Mouse (Mus musculus): ENCODE measurements around the gene Neurog2. TPM values are rescaled to one million over a fixed set of nuclear protein-coding genes. Genes with fewer than 3 reads are reported as not detected.
A peak's percentile ranks its signal among the peaks of the same experiment; 100 is the strongest.

The Neurog2 gene
- total and polyA plus RNA-seq, 3 experiments: 0.05 TPM; not detected in 2

DNA sequence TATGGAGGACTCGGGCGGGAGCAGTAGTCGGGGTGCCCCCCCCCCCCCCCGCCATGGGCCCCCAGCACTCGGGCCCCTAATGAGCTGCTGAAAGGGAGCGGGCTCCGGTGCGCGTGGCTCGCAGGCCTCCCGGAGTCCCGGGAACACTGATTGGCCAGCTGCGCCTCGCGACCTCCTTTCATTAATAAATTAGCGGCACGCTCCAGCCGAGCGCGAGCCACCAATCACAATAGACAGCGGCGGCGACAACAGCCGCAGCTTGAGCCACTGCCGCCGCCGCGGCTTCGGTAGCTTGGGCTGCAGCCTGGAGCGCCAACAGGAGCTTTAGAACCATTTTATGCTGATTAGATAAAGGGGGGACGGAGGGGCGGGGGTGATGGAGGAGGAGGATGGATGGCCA lies 404 bp upstream of the Neurog2 start:
- ATAC-seq (ENCODE audit: extremely low read depth, insufficient number of reproducible peaks, low FRiP score, poor library complexity, severe bottlenecking) (no peak), DNase-seq (ENCODE audit: low spot score) (no peak)
- Histone ChIP-seq H3K36me3 (replicated peaks) (no peaks in the 10 kb centered on the region), H3K4me3 (ENCODE audit: low read depth, low read length) (peak overlapping the region; percentile 61; the same call in 1 of the 2 replicates), H3K9me3 (replicated peaks) (peaks cover 14% of the 10 kb centered on the region), H3K4me1 (ENCODE audit: insufficient read depth, low read depth, low read length) (peaks cover 46% of the 10 kb centered on the region), H3K27me3 (ENCODE audit: insufficient read depth, low read length) (peaks cover 76% of the 10 kb centered on the region)
- TF ChIP-seq CTCF (IDR thresholded peaks at IDR 0.05; ENCODE audit: low read depth, low read length) (no peak), TAL1 (conservative IDR thresholded peaks at IDR 0.05; ENCODE audit: low read depth, low read length) (no peak)

DNA sequence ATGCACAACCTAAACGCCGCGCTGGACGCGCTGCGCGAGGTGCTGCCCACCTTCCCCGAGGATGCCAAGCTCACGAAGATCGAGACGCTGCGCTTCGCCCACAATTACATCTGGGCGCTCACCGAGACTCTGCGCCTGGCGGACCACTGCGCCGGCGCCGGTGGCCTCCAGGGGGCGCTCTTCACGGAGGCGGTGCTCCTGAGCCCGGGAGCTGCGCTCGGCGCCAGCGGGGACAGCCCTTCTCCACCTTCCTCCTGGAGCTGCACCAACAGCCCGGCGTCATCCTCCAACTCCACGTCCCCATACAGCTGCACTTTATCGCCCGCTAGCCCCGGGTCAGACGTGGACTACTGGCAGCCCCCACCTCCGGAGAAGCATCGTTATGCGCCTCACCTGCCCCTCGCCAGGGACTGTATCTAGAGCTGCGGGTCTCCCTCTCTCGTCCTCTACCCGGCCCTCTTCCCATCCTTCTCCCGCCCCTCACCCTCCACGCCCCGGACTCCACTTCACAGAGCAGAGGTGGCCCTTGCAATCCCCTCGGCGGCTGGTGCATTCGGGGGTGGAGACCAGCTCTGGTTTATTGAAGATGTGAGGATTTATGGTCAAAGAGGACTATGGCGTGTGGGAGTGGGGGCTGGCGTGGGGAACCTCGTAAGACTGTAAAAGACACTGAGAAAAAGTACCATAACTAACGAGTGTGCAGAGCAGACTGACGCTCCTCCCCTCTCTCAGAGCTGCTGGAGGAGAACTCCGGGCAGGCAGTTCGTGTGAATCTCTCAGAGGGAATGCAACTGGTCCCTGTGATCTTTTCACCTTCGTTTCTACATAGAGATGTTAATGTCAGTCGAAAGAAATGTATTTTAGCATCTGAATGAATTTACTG lies 1.4 kb downstream of the Neurog2 start:
- DNase-seq (ENCODE audit: low spot score) (no peak), ATAC-seq (ENCODE audit: extremely low read depth, insufficient number of reproducible peaks, low FRiP score, poor library complexity, severe bottlenecking) (no peak)
- Histone ChIP-seq H3K9me3 (replicated peaks) (peaks cover 14% of the 10 kb centered on the region), H3K27me3 (ENCODE audit: insufficient read depth, low read length) (peaks cover 75% of the 10 kb centered on the region), H3K36me3 (replicated peaks) (no peaks in the 10 kb centered on the region), H3K4me1 (ENCODE audit: insufficient read depth, low read depth, low read length) (peaks cover 32% of the 10 kb centered on the region), H3K4me3 (ENCODE audit: low read depth, low read length) (peak overlapping the region; percentile 50; the same call in 1 of the 2 replicates)
- TF ChIP-seq GATA2 (IDR thresholded peaks at IDR 0.05; ENCODE audit: borderline replicate concordance, low read depth, low read length) (no peak), CTCF (IDR thresholded peaks at IDR 0.05; ENCODE audit: low read depth, low read length) (peak; percentile 73), GATA1 (IDR thresholded peaks at IDR 0.05; ENCODE audit: borderline replicate concordance, low read length) (no peak)

DNA sequence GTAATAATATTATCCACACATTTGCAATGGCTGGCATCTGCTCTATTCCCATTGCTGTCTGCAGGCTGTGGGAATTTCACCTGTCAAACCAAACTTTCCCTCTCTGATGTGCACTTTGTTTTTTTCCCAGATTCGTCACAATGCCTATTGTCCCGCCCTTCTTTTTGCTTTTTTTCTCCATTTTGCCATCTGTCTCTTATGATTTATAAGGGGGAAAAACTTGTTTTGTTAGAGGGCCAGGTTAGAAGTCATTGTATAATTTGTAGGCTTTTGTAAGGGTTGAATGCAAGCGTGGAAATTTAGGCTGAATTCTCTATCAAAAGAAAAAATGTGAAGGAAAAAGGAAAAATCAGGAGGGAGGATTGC lies 2.0 kb downstream of the Neurog2 start:
- Histone ChIP-seq H3K27me3 (ENCODE audit: insufficient read depth, low read length) (peaks cover 77% of the 10 kb centered on the region), H3K4me1 (ENCODE audit: insufficient read depth, low read depth, low read length) (peaks cover 32% of the 10 kb centered on the region), H3K4me3 (ENCODE audit: low read depth, low read length) (no peak overlapping the region), H3K36me3 (replicated peaks) (no peaks in the 10 kb centered on the region), H3K9me3 (replicated peaks) (peaks cover 14% of the 10 kb centered on the region)
- TF ChIP-seq TAL1 (conservative IDR thresholded peaks at IDR 0.05; ENCODE audit: low read depth, low read length): no peak
- DNase-seq (ENCODE audit: low spot score): no peak
- ATAC-seq (ENCODE audit: extremely low read depth, insufficient number of reproducible peaks, low FRiP score, poor library complexity, severe bottlenecking): no peak

DNA sequence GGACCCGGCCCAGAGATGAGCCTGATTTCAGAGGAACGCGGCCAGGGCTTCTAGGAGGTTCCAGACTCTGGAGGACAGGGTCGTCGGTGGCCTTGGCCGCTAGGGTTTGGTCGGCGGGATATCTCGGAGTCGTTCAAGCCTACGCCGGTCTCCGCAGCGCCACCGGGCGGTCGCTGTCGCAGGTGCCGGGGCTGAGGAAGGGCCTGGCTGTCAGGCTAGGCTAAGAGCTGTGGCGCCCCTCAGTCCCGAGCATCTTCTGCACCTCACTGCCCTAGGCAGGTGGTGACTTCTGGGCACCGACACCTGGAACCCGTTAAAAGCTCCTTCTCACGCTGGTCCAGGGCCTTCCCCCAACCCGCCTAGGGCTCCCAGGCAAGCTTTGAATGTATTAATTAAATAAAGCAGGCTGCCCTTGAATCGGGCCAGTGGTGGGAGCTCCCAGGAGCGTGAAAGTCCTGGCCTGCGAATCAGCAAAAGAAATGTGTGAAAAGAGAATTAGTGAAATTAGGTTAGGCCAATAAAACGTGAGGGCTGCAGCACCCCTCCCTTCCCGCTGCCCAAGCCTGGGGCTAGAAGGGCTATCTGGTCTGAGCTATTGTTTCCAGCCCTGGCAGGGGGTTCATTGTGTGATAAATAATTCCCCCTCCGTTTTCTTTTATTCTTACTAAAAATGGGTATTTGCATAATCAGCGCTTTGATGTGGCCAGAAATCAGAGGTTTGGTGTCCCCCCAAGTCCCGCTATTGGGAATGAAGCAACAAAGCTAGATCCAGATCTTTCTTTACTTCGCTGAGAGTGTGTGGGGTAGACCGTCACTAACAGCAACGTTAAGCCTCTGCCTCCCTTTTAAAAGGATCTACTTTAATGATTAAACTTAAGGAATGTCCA lies 7.2 kb downstream of the Neurog2 start:
- TF ChIP-seq POLR2AphosphoS5 (IDR thresholded peaks at IDR 0.05; ENCODE audit: insufficient replicate concordance, low read depth, low read length): no peak
- no peak for TF ChIP-seq GATA2 (IDR thresholded peaks at IDR 0.05; ENCODE audit: borderline replicate concordance, low read depth, low read length)
- TF ChIP-seq TAL1 (conservative IDR thresholded peaks at IDR 0.05; ENCODE audit: low read depth, low read length): no peak
- no peak for TF ChIP-seq CTCF (IDR thresholded peaks at IDR 0.05; ENCODE audit: low read depth, low read length)
- TF ChIP-seq GATA1 (IDR thresholded peaks at IDR 0.05; ENCODE audit: borderline replicate concordance, low read length): no peak
- H3K4me3 ChIP-seq (ENCODE audit: low read depth, low read length): no peak overlapping the region
- H3K27me3 ChIP-seq (ENCODE audit: insufficient read depth, low read length): peaks cover 55% of the 10 kb centered on the region
- no peaks in the 10 kb centered on the region for H3K9me3 ChIP-seq (replicated peaks)
- ATAC-seq (ENCODE audit: extremely low read depth, insufficient number of reproducible peaks, low FRiP score, poor library complexity, severe bottlenecking) (no peak), DNase-seq (ENCODE audit: low spot score) (no peak)
- no peaks in the 10 kb centered on the region for H3K4me1 ChIP-seq (ENCODE audit: insufficient read depth, low read depth, low read length)
- no peaks in the 10 kb centered on the region for H3K36me3 ChIP-seq (replicated peaks)

DNA sequence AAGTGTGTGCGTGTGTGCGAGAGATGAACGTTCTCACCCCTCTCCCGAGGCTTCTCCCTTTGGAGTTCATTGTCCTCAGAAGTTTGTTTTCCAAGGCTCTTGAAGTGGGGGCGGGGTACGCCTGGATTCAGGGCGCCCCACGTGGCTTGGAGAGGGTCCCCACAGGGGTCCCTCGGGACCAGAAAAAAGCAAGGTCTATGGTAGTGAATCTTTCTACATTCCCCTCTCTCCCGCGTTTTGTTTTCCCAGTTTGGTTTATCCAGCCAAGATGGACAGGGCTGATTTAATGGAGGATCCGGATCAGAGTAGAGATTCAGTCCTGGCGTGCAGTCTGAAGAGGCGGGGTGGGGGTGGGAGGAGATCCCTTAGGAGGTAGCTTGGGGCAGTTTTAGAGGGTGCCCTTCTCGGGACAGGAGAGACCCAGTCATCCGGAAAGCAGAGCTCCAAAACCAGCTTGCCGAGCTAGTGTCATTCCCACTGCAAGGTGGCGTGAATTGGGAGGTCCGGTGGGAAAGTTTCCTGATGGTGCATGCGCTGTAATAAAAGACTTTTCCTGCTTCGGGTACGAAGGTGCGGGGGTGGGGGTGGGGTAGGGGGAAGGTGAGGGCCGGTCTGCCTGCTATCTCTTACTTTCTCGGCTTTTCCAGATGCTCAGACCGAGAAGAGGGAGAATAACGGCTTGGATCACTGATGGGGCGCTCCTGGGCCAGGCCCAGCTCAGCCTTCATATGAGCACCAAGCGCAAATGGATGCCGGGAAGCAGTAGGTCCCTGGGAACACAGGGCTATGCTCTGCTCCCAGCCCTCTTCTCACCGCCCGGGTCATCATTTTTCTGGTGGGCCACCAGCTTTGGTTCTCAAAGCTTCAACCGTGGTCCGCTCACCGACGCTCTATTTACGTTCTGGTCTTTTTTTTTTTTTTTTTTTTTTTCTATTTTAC lies 8.1 kb downstream of the Neurog2 start:
- Histone ChIP-seq H3K27me3 (ENCODE audit: insufficient read depth, low read length) (peaks cover 53% of the 10 kb centered on the region), H3K36me3 (replicated peaks) (no peaks in the 10 kb centered on the region), H3K4me1 (ENCODE audit: insufficient read depth, low read depth, low read length) (no peaks in the 10 kb centered on the region), H3K9me3 (replicated peaks) (no peaks in the 10 kb centered on the region), H3K4me3 (ENCODE audit: low read depth, low read length) (no peak overlapping the region)
- DNase-seq (ENCODE audit: low spot score) (no peak), ATAC-seq (ENCODE audit: extremely low read depth, insufficient number of reproducible peaks, low FRiP score, poor library complexity, severe bottlenecking) (no peak)
- no peak for TF ChIP-seq POLR2AphosphoS5 (IDR thresholded peaks at IDR 0.05; ENCODE audit: insufficient replicate concordance, low read depth, low read length)
- no peak for TF ChIP-seq CTCF (IDR thresholded peaks at IDR 0.05; ENCODE audit: low read depth, low read length)
- no peak for TF ChIP-seq TAL1 (conservative IDR thresholded peaks at IDR 0.05; ENCODE audit: low read depth, low read length)
- no peak for TF ChIP-seq GATA1 (IDR thresholded peaks at IDR 0.05; ENCODE audit: borderline replicate concordance, low read length)
- no peak for TF ChIP-seq GATA2 (IDR thresholded peaks at IDR 0.05; ENCODE audit: borderline replicate concordance, low read depth, low read length)

DNA sequence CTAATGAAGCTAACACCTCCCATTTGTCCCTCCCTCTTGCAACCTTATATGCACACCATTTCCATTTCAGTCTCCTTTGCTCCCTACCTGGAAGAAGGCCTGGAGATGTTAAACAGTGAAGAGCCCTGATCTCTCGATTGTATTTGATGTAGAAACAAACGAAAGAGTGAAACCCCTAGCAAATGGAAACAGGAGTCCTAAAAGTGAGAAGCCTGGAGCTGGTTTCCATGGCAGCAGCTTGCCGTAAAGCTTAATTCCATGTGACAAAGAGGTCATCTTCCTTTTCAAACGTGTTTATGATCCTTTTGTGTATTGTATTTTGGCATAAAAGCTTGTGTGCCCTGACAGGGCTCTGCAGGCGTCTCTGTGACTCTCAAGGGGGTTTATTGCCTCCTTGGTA lies 9.3 kb downstream of the Neurog2 start:
- DNase-seq (ENCODE audit: low spot score): no peak
- Histone ChIP-seq H3K36me3 (replicated peaks) (no peaks in the 10 kb centered on the region), H3K9me3 (replicated peaks) (no peaks in the 10 kb centered on the region), H3K27me3 (ENCODE audit: insufficient read depth, low read length) (peaks cover 50% of the 10 kb centered on the region), H3K4me3 (ENCODE audit: low read depth, low read length) (no peak overlapping the region), H3K4me1 (ENCODE audit: insufficient read depth, low read depth, low read length) (no peaks in the 10 kb centered on the region)
- no peak for TF ChIP-seq TAL1 (conservative IDR thresholded peaks at IDR 0.05; ENCODE audit: low read depth, low read length)
- no peak for TF ChIP-seq GATA2 (IDR thresholded peaks at IDR 0.05; ENCODE audit: borderline replicate concordance, low read depth, low read length)
- no peak for TF ChIP-seq GATA1 (IDR thresholded peaks at IDR 0.05; ENCODE audit: borderline replicate concordance, low read length)
- TF ChIP-seq POLR2AphosphoS5 (IDR thresholded peaks at IDR 0.05; ENCODE audit: insufficient replicate concordance, low read depth, low read length): no peak
- no peak for TF ChIP-seq CTCF (IDR thresholded peaks at IDR 0.05; ENCODE audit: low read depth, low read length)
- ATAC-seq (ENCODE audit: extremely low read depth, insufficient number of reproducible peaks, low FRiP score, poor library complexity, severe bottlenecking): no peak

All from G1E (cell line).